Mouse (Mus musculus): Measurements from ENCODE around the gene Actn4.

Gene Actn4

GRCm38 (mm10) chr7:28950346-28951037 is 11.6 kb downstream of the Actn4 start:
- no peak for DNase-seq (ENCODE audit: low read depth, low spot score)

- no peak for DNase-seq (ENCODE audit: low read depth, low spot score)
These were observed 12.8 kb downstream of the Actn4 start for GRCm38 (mm10) chr7:28949298-28949697.

GRCm38 (mm10) chr7:28948746-28949145 is 13.4 kb downstream of the Actn4 start:
- DNase-seq (ENCODE audit: low read depth, low spot score): no peak

GRCm38 (mm10) chr7:28946271-28946610 is 15.9 kb downstream of the Actn4 start:
- DNase-seq (ENCODE audit: low read depth, low spot score): no peak

GRCm38 (mm10) chr7:28945416-28946270 is 16.5 kb downstream of the Actn4 start:
- peak; percentile 73 for DNase-seq (ENCODE audit: low read depth, low spot score)

GRCm38 (mm10) chr7:28944756-28945415 is 17.3 kb downstream of the Actn4 start:
- no peak for DNase-seq (ENCODE audit: low read depth, low spot score)

- peak; percentile 72 for DNase-seq (ENCODE audit: low read depth, low spot score)
These were observed 18.5 kb downstream of the Actn4 start for GRCm38 (mm10) chr7:28943451-28944180.

GRCm38 (mm10) chr7:28941542-28941941 is 20.6 kb downstream of the Actn4 start:
- no peak for DNase-seq (ENCODE audit: low read depth, low spot score)

GRCm38 (mm10) chr7:28941129-28941528 is 21.0 kb downstream of the Actn4 start:
- no peak for DNase-seq (ENCODE audit: low read depth, low spot score)

GRCm38 (mm10) chr7:28939418-28940183 is 22.5 kb downstream of the Actn4 start:
- no peak for DNase-seq (ENCODE audit: low read depth, low spot score)

- DNase-seq (ENCODE audit: low read depth, low spot score): peak; percentile 60
These were observed 23.5 kb downstream of the Actn4 start for GRCm38 (mm10) chr7:28938654-28939053.

- no peak for DNase-seq (ENCODE audit: low read depth, low spot score)
These were observed 25.4 kb downstream of the Actn4 start for GRCm38 (mm10) chr7:28936787-28937186.

- no peak for DNase-seq (ENCODE audit: low read depth, low spot score)
These were observed 28.3 kb downstream of the Actn4 start for GRCm38 (mm10) chr7:28933825-28934224.

- no peak for DNase-seq (ENCODE audit: low read depth, low spot score)
These were observed 29.6 kb downstream of the Actn4 start for GRCm38 (mm10) chr7:28932421-28933041.

GRCm38 (mm10) chr7:28931695-28932039 is 30.5 kb downstream of the Actn4 start:
- no peak for DNase-seq (ENCODE audit: low read depth, low spot score)

GRCm38 (mm10) chr7:28931032-28931694 is 31.0 kb downstream of the Actn4 start:
- DNase-seq (ENCODE audit: low read depth, low spot score): peak; percentile 62

GRCm38 (mm10) chr7:28930320-28931031 is 31.7 kb downstream of the Actn4 start:
- peak; percentile 85 for DNase-seq (ENCODE audit: low read depth, low spot score)

- no peak for DNase-seq (ENCODE audit: low read depth, low spot score)
These were observed 32.8 kb downstream of the Actn4 start for GRCm38 (mm10) chr7:28929381-28929780.

GRCm38 (mm10) chr7:28926172-28926571 is 36.0 kb downstream of the Actn4 start:
- peak; percentile 64 for DNase-seq (ENCODE audit: low read depth, low spot score)
